Mouse (Mus musculus) myocyte (in vitro differentiated cells): ENCODE data around the gene Acbd6.

Source experiments
- CEBPB ChIP-seq: IDR thresholded peaks from 2 replicates; pipeline ENCODE4 v1.6.1; 2011; ENCODE audit warnings: mild to moderate bottlenecking, moderate library complexity; ENCODE audit not compliant: poor library complexity, insufficient read depth, severe bottlenecking
- E2F4 ChIP-seq: IDR thresholded peaks from one replicate; pipeline ENCODE4 v1.6.1; 2011; ENCODE audit warnings: mild to moderate bottlenecking, control low read depth, moderate library complexity; ENCODE audit not compliant: insufficient read depth
- MAX ChIP-seq: IDR thresholded peaks from one replicate; pipeline ENCODE4 v1.6.1; 2011; ENCODE audit warnings: low read depth, mild to moderate bottlenecking, control low read depth
- MYOD1 ChIP-seq, 3 experiments: IDR thresholded peaks; one replicate each; pipeline ENCODE4 v1.6.1; 2011; ENCODE audit warnings: control low read depth in 2 of 3, low read depth in 2 of 3, mild to moderate bottlenecking in 2 of 3, moderate library complexity in 1 of 3; ENCODE audit not compliant: insufficient read length in 2 of 3, control insufficient read depth in 1 of 3
- MYOG ChIP-seq, 3 experiments: IDR thresholded peaks; one replicate each; pipeline ENCODE4 v1.6.1; 2011; ENCODE audit warnings: control low read depth in 2 of 3, low read depth in 2 of 3, mild to moderate bottlenecking in 2 of 3; ENCODE audit not compliant: insufficient read length in 2 of 3, control insufficient read depth in 1 of 3, insufficient read depth in 1 of 3
- POLR2A ChIP-seq: IDR thresholded peaks from one replicate; pipeline ENCODE4 v1.6.1; 2011; ENCODE audit warnings: low read depth, mild to moderate bottlenecking, control low read depth, moderate library complexity; ENCODE audit not compliant: insufficient read length
- POLR2AphosphoS2 ChIP-seq: IDR thresholded peaks from one replicate; pipeline ENCODE4 v1.6.1; 2011; ENCODE audit warnings: low read depth, control low read depth; ENCODE audit not compliant: insufficient read length
- REST ChIP-seq: IDR thresholded peaks from one replicate; pipeline ENCODE4 v1.6.1; 2011; ENCODE audit warnings: mild to moderate bottlenecking, control low read depth, moderate library complexity; ENCODE audit not compliant: insufficient read depth, insufficient read length
- TCF12 ChIP-seq: IDR thresholded peaks from one replicate; pipeline ENCODE4 v1.6.1; 2011; ENCODE audit warnings: mild to moderate bottlenecking, control low read depth; ENCODE audit not compliant: poor library complexity, insufficient read depth, severe bottlenecking
- USF1 ChIP-seq: IDR thresholded peaks from one replicate; pipeline ENCODE4 v1.6.1; 2011; ENCODE audit warnings: low read depth, mild to moderate bottlenecking, control low read depth, moderate library complexity

DNA sequence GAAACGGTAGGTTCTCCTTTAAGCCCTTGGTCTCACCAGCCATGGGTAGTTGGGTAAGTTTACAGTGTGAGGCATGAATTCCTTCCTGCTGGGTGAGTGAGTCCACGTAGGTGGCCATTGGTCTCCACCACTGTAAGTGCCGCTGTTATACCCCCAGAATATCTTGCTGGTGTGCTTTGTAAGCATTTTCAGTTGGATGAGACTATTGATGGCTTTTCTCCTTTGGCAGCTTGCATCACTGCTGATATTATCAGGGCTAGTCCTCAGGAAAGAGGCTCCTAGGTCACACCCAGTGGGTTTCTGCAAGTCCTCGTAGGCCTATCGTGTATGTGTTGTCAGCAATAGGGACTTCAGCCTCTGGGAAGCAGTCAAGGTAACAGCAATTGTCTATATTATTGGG lies 106.1 kb downstream of the Acbd6 start:
- TF ChIP-seq POLR2A = no peak
- no peak for TF ChIP-seq USF1
- TF ChIP-seq MYOG (IDR thresholded peaks at IDR 0.05; ENCODE audit: control insufficient read depth in 1 of 3, insufficient read depth in 1 of 3, insufficient read length in 2 of 3, low read depth in 2 of 3) = no peak
- no peak for TF ChIP-seq MYOD1 (IDR thresholded peaks at IDR 0.05; ENCODE audit: control insufficient read depth in 1 of 3, insufficient read length in 2 of 3, low read depth in 2 of 3)
- TF ChIP-seq REST = no peak
- no peak for TF ChIP-seq POLR2AphosphoS2
- TF ChIP-seq CEBPB = no peak
- TF ChIP-seq TCF12 = no peak
- TF ChIP-seq MAX = no peak
- TF ChIP-seq E2F4 = no peak
